Mouse (Mus musculus) liver, adult (tissue): Measurements from ENCODE around the gene Tdrd9.
A peak's percentile ranks its signal among the peaks of the same experiment; 100 is the strongest.

Source experiments
- GATA4 ChIP-seq: IDR thresholded peaks from 2 replicates; pipeline ENCODE4 v1.6.1; 2014; ENCODE audit warnings: mild to moderate bottlenecking, low read length; ENCODE audit not compliant: insufficient replicate concordance

Tdrd9 gene

GRCm38 (mm10) chr12:111971231-111971686 is at the start of gene Tdrd9:
Gene Tdrd9, plus strand, starts transcription at chr12:111971559.
- no peak for TF ChIP-seq GATA4

- no peak for TF ChIP-seq GATA4
These were observed 48.2 kb upstream of the Tdrd9 start for GRCm38 (mm10) chr12:111923117-111923516.

- no peak for TF ChIP-seq GATA4
These were observed 44.0 kb upstream of the Tdrd9 start for GRCm38 (mm10) chr12:111927338-111927737.

GRCm38 (mm10) chr12:111928411-111928966 is 42.9 kb upstream of the Tdrd9 start:
- TF ChIP-seq GATA4, result no peak

- TF ChIP-seq GATA4, result no peak
These were observed 39.8 kb upstream of the Tdrd9 start for GRCm38 (mm10) chr12:111931411-111932025.

- no peak for TF ChIP-seq GATA4
These were observed 38.8 kb upstream of the Tdrd9 start for GRCm38 (mm10) chr12:111932513-111932912.

GRCm38 (mm10) chr12:111933032-111933704 is 38.2 kb upstream of the Tdrd9 start:
- no peak for TF ChIP-seq GATA4

GRCm38 (mm10) chr12:111933971-111934370 is 37.4 kb upstream of the Tdrd9 start:
- no peak for TF ChIP-seq GATA4

- no peak for TF ChIP-seq GATA4
These were observed 34.4 kb upstream of the Tdrd9 start for GRCm38 (mm10) chr12:111936706-111937550.

- TF ChIP-seq GATA4, result no peak
These were observed 32.7 kb upstream of the Tdrd9 start for GRCm38 (mm10) chr12:111938623-111939177.

GRCm38 (mm10) chr12:111943421-111944064 is 27.8 kb upstream of the Tdrd9 start:
- no peak for TF ChIP-seq GATA4

GRCm38 (mm10) chr12:111944065-111944987 is 27.0 kb upstream of the Tdrd9 start:
- TF ChIP-seq GATA4, result peak; percentile 37; the same call in 1 of the 2 replicates

- peak; percentile 84; the same call in 1 of the 2 replicates for TF ChIP-seq GATA4
These were observed 26.2 kb upstream of the Tdrd9 start for GRCm38 (mm10) chr12:111945115-111945514.
